Mouse (Mus musculus): ENCODE results near the gene Macrod1. TPM values are rescaled to one million over a fixed set of nuclear protein-coding genes. Genes with fewer than 3 reads are reported as not detected.

The Macrod1 gene
- polyA plus RNA-seq, 1 experiment: 13.4 TPM

DNA sequence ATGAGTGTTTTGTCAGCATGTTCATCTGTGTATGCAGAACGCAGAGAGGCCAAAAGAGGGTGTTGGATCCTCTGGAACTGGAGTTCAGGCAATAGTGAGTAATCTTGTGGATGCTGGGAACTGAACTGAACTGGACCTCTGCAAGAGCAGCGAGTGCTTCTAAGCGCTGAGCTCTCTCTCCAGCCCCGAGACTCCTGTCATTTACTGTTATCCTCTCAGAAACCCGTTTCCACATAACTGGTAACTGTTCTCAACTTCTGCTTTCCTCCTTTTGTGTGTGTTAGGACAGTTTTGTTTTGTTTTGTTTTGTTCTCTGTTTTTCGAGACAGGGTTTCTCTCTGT, 161.3 kb downstream of the Macrod1 start:
- Histone ChIP-seq H3K4me3 (ENCODE audit: extremely low read depth, insufficient read depth, insufficient read length) (0 out of 2 replicates have a peak overlapping the region, but pooled peaks have one; percentile 0), H3K4me1 (ENCODE audit: control insufficient read depth, insufficient read depth, insufficient read length) (peaks cover 2% of the 10 kb centered on the region; the same call in 1 of the 2 replicates), H3K27ac (ENCODE audit: insufficient read depth, low read length) (no peak overlapping the region), H3K36me3 (ENCODE audit: control insufficient read depth, insufficient read depth, low read length) (peaks cover 9% of the 10 kb centered on the region), H3K27me3 (ENCODE audit: control insufficient read depth, insufficient read depth, low read length) (no peaks in the 10 kb centered on the region)
- DNase-seq (ENCODE audit: low read depth in 1 of 2, low spot score in 2 of 2): no peak
- TF ChIP-seq POLR2A (IDR thresholded peaks at IDR 0.05; ENCODE audit: low read depth, low read length) (no peak), CTCF (IDR thresholded peaks at IDR 0.05; ENCODE audit: extremely low read depth, insufficient read depth, insufficient read length, insufficient replicate concordance) (no peak)
- WGBS: 3% methylated on average over 6 of the region's 6 CpGs

DNA sequence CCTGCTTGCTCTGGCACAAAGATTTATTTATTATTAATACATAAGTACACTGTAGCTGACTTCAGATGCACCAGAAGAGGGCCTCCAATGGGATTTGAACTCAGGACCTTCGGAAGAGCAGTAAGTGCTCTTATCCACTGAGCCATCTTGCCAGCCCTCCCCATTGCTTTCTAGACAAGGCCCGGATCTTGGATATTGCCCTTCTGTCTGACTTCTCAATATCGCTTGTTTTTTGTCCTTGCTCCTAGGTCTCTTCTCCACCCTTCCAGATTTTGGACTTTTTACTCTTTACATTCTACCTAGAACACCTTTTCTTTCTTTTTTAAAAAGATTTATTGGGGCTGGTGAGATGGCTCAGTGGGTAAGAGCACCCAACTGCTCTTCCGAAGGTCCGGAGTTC, 162.1 kb downstream of the Macrod1 start:
- no peak for TF ChIP-seq POLR2A (IDR thresholded peaks at IDR 0.05; ENCODE audit: low read depth, low read length)
- no peak for TF ChIP-seq CTCF (IDR thresholded peaks at IDR 0.05; ENCODE audit: extremely low read depth, insufficient read depth, insufficient read length, insufficient replicate concordance)
- peaks cover 2% of the 10 kb centered on the region; the same call in 1 of the 2 replicates for H3K4me1 ChIP-seq (ENCODE audit: control insufficient read depth, insufficient read depth, insufficient read length)
- H3K4me3 ChIP-seq (ENCODE audit: extremely low read depth, insufficient read depth, insufficient read length): no peak overlapping the region
- 92% methylated on average over 5 of the region's 5 CpGs for WGBS
- H3K27me3 ChIP-seq (ENCODE audit: control insufficient read depth, insufficient read depth, low read length): no peaks in the 10 kb centered on the region
- H3K27ac ChIP-seq (ENCODE audit: insufficient read depth, low read length): no peak overlapping the region
- DNase-seq (ENCODE audit: low read depth in 1 of 2, low spot score in 2 of 2): no peak
- H3K36me3 ChIP-seq (ENCODE audit: control insufficient read depth, insufficient read depth, low read length): peaks cover 8% of the 10 kb centered on the region

- TF ChIP-seq CTCF (IDR thresholded peaks at IDR 0.05; ENCODE audit: extremely low read depth, insufficient read depth, insufficient read length, insufficient replicate concordance): no peak
- TF ChIP-seq POLR2A (IDR thresholded peaks at IDR 0.05; ENCODE audit: low read depth, low read length): no peak
- Histone ChIP-seq H3K36me3 (ENCODE audit: control insufficient read depth, insufficient read depth, low read length) (no peaks in the 10 kb centered on the region), H3K27me3 (ENCODE audit: control insufficient read depth, insufficient read depth, low read length) (no peaks in the 10 kb centered on the region), H3K27ac (ENCODE audit: insufficient read depth, low read length) (no peak overlapping the region), H3K4me1 (ENCODE audit: control insufficient read depth, insufficient read depth, insufficient read length) (peaks cover 14% of the 10 kb centered on the region; the same call in 1 of the 2 replicates), H3K4me3 (ENCODE audit: extremely low read depth, insufficient read depth, insufficient read length) (no peak overlapping the region)
- WGBS: 88% methylated on average over 6 of the region's 6 CpGs
- no peak for DNase-seq (ENCODE audit: low read depth in 1 of 2, low spot score in 2 of 2)
Measured at GRCm38 (mm10) chr19:7222196-7222595, 165.6 kb downstream of the Macrod1 start.

- no peak for DNase-seq (ENCODE audit: low read depth in 1 of 2, low spot score in 2 of 2)
- H3K4me1 ChIP-seq (ENCODE audit: control insufficient read depth, insufficient read depth, insufficient read length): peaks cover 15% of the 10 kb centered on the region; the same call in 1 of the 2 replicates
- TF ChIP-seq CTCF (IDR thresholded peaks at IDR 0.05; ENCODE audit: extremely low read depth, insufficient read depth, insufficient read length, insufficient replicate concordance) (no peak), POLR2A (IDR thresholded peaks at IDR 0.05; ENCODE audit: low read depth, low read length) (no peak)
- H3K27ac ChIP-seq (ENCODE audit: insufficient read depth, low read length): no peak overlapping the region
- H3K36me3 ChIP-seq (ENCODE audit: control insufficient read depth, insufficient read depth, low read length): peaks cover 1% of the 10 kb centered on the region; the same call in 1 of the 2 replicates
- H3K4me3 ChIP-seq (ENCODE audit: extremely low read depth, insufficient read depth, insufficient read length): no peak overlapping the region
- H3K27me3 ChIP-seq (ENCODE audit: control insufficient read depth, insufficient read depth, low read length): no peaks in the 10 kb centered on the region
Measured at GRCm38 (mm10) chr19:7223488-7223887, 166.9 kb downstream of the Macrod1 start.

- 76% methylated on average over 3 of the region's 3 CpGs for WGBS
Measured at GRCm38 (mm10) chr19:7224253-7224652, 167.6 kb downstream of the Macrod1 start.

DNA sequence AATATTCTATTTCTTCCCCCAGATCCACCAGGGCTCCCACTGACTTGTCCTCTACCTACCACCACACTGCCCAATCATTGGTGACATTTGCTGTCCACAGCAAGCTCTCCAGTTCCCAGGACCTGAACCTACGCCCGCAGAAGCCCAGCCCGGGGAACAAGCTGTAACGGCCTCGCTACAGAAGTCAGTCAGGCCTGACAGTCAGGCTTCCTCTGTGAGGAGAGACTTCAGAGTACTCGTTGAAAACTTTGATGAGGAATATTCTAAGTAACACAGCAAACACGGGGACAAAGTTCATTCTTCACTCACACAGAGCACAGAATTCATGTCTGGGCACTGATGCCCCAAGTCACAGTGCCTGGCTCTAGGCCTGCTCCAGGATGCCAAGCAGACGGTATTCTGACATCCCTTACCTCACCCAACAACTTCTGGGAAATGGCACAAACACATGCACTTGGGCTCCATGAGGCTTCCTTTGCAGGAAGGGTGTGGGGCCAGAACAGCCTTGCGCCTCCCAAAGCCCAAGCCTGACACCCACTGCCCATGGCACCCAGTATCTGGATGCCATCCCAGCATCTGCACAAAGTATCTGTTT, 168.6 kb downstream of the Macrod1 start:
- DNase-seq (ENCODE audit: low read depth in 1 of 2, low spot score in 2 of 2): no peak
- Histone ChIP-seq H3K36me3 (ENCODE audit: control insufficient read depth, insufficient read depth, low read length) (peaks cover 11% of the 10 kb centered on the region), H3K27ac (ENCODE audit: insufficient read depth, low read length) (no peak overlapping the region), H3K27me3 (ENCODE audit: control insufficient read depth, insufficient read depth, low read length) (no peaks in the 10 kb centered on the region), H3K4me3 (ENCODE audit: extremely low read depth, insufficient read depth, insufficient read length) (no peak overlapping the region), H3K4me1 (ENCODE audit: control insufficient read depth, insufficient read depth, insufficient read length) (peaks cover 15% of the 10 kb centered on the region; the same call in 1 of the 2 replicates)
- WGBS: 51% methylated on average over 9 of the region's 9 CpGs
- TF ChIP-seq POLR2A (IDR thresholded peaks at IDR 0.05; ENCODE audit: low read depth, low read length) (no peak), CTCF (IDR thresholded peaks at IDR 0.05; ENCODE audit: extremely low read depth, insufficient read depth, insufficient read length, insufficient replicate concordance) (no peak)

More at GRCm38 (mm10) chr19:7224253-7224652, 167.6 kb downstream of the Macrod1 start:
- no peaks in the 10 kb centered on the region for H3K27me3 ChIP-seq (ENCODE audit: control insufficient read depth, insufficient read depth, low read length)
- H3K27ac ChIP-seq (ENCODE audit: insufficient read depth, low read length): no peak overlapping the region
- DNase-seq (ENCODE audit: low read depth in 1 of 2, low spot score in 2 of 2): no peak
- H3K4me3 ChIP-seq (ENCODE audit: extremely low read depth, insufficient read depth, insufficient read length): no peak overlapping the region
- TF ChIP-seq POLR2A (IDR thresholded peaks at IDR 0.05; ENCODE audit: low read depth, low read length) (no peak), CTCF (IDR thresholded peaks at IDR 0.05; ENCODE audit: extremely low read depth, insufficient read depth, insufficient read length, insufficient replicate concordance) (no peak)
- H3K4me1 ChIP-seq (ENCODE audit: control insufficient read depth, insufficient read depth, insufficient read length): peaks cover 15% of the 10 kb centered on the region; the same call in 1 of the 2 replicates
- peaks cover 5% of the 10 kb centered on the region for H3K36me3 ChIP-seq (ENCODE audit: control insufficient read depth, insufficient read depth, low read length)

- TF ChIP-seq POLR2A (IDR thresholded peaks at IDR 0.05; ENCODE audit: low read depth, low read length): no peak
- TF ChIP-seq CTCF (IDR thresholded peaks at IDR 0.05; ENCODE audit: extremely low read depth, insufficient read depth, insufficient read length, insufficient replicate concordance): no peak
- Histone ChIP-seq H3K27ac (ENCODE audit: insufficient read depth, low read length) (peak overlapping the region; percentile 73), H3K4me3 (ENCODE audit: extremely low read depth, insufficient read depth, insufficient read length) (no peak overlapping the region), H3K36me3 (ENCODE audit: control insufficient read depth, insufficient read depth, low read length) (peaks cover 14% of the 10 kb centered on the region), H3K4me1 (ENCODE audit: control insufficient read depth, insufficient read depth, insufficient read length) (peaks cover 15% of the 10 kb centered on the region; the same call in 1 of the 2 replicates), H3K27me3 (ENCODE audit: control insufficient read depth, insufficient read depth, low read length) (no peaks in the 10 kb centered on the region)
- peak in 1 of 2 experiments; percentile 39 for DNase-seq (ENCODE audit: low read depth in 1 of 2, low spot score in 2 of 2)
- 27% methylated on average over 6 of the region's 6 CpGs for WGBS
Measured at GRCm38 (mm10) chr19:7226511-7226914, 169.9 kb downstream of the Macrod1 start.

Data from spleen, adult 2 months (tissue).